Mouse (Mus musculus) forelimb bud, embryonic 11.5 days (tissue): Measurements from ENCODE around the gene C2.

Experiments
- DNase-seq: peaks from one replicate; pipeline ENCODE4 v3.0.0-alpha.2; 2012; ENCODE audit warnings: low read depth, low spot score

The C2 gene

DNA sequence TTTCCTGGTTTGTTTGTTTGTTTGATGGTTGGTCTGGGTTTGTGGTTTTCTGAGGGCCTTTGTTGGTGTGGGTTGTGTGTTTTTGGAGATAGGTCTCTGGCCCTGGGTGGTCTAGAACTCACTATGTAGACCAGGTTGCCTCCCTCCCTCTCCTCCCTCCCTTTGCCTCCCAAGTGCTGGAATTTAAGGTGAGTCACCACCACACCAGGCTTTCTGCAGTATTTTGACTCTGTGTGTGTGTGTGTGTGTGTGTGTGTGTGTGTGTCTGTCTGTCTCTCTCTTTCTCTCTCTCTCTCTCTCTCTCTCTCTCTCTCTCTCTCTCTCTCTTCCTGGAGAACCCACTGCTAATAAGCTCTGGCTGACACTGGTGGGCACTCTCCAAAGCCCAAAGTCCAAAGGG is 16.9 kb downstream of the C2 start:
- DNase-seq: no peak

DNA sequence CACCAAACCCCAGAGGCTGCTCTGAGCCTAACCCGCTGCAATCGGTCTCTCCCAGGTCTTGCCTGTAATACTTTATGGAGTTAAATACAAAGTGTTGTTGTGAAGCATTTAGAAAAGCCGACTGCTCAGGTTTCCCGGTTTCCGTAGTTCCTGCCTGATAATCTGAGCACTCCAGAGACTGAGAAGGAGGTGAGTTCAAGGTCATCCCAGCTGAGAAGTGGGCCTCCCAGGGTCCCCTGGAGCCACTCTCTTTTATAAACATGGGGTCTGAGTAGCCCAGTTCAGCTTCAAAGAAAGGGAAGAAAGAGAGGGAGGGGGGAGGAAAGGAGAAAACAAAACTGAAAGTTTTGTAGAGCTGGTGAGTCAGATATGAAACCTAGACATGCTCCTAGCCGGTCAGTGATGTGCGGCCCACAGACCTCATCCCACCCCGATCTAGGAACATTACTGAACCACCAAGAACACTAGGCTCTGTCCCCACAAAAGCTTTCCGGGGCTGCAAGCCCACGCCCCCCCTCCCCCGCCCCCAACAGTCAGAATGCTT is 18.7 kb downstream of the C2 start, which contains the start of gene Zbtb12:
Gene Zbtb12 (plus strand): TSS at position 148 of the 544 bp plus-strand sequence.
- DNase-seq: no peak

DNA sequence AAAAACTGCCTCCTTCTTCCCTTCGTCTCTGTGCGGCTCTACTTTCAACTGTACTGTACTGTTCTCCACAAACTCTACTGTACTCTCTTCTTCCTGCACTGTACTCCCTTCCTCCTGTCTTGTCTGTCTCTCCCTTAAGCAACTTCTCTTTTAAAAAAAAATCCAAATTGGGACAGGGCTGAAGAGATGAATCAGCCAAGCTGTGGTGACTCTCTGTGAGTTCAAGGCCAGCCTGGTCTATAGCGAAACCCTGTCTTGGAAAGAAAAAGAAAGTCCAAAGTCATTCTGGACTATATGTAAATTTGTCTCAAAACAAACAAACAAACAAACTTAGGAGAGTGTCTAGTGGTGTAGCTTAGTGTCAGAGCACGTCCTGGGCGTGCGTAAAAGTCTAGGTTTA is 23.7 kb downstream of the C2 start:
- DNase-seq: no peak

DNA sequence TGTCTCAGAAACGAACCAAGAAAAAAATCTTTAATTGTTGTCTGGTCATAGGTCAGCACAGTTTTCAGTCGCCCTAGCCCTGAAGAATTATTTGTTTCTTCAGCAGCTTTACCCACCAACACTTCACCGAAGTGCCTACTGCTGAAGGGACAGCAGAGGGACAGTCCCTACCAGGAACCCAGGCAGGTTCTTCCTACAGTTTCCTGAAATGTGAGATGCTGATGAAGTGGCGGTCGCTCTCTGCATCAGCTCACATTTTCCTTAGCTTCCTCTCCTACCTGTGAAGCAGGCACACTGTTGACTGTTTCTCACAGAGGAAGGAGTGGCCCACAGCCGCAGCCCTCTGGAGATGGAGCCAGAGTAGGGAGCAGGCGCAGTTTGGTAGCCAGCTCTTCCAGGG is 32.1 kb downstream of the C2 start:
- no peak for DNase-seq

DNA sequence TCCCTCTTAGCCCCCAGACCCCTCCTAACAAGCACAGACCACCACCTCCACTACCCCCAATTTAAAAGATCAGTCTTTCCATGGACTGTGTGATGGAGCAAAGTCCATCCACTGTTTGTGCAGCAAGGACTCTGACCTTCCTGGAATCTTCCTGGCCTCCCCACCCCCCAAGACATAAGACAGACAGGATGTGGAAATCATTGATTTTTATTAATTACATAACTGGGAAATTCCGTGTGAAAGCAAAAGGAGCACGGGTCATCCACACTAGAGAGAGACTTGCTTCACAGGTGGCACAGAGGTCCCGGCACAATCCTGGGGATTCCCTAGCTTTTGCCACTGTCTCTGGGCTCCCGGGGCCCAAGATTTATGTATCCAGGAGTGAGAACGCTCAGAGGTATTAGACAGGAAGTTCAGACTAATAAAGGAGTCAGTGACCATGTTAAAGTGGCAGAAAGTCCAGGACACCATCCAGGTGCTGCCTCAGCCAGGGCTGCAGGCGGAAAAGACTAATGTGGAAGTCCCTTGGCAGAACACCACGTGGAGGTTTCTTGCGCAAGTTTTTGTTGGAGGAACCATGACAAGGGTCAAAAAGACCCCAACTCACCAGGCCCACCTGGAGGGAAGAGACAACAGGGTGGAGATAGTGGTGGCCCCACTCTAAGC is 35.5 kb downstream of the C2 start, which contains the start of gene Cfb:
Gene Cfb (minus strand): TSS at position 103 of the 666 bp plus-strand sequence.
- no peak for DNase-seq

DNA sequence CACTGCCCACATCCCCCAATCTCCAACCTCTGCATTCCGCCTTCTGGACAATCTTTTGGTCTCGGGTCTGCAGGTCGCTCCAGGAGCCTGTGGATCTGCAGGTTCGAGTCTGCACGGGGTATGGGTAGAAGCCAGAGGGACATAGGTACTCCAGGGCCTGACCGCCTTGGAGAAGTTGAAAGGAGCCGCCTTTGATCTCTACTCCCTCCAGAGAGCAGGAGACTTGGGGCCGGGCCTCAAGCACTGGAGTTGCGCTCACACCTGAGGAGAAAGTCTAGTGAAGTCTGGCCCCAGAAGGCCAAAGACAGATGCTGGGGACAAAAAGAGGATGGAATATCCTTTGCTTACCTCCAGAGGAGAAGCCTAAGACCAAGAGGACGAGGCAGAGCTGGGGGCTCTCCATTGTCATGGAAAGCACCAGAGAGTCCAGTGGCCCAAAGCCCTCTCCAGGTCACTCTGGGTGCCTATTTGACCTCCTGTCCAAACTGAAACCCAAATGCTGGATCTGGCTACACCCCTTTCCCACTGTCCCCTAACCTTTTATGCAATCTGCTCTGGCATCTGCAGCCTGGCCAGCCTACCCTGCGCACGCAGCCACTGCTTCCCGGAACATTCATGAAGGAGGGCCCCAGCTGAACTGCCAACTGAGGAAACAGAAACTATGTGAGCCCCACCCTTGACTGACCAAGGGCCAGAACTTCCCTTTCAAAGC is 36.2 kb downstream of the C2 start:
- DNase-seq: no peak

DNA sequence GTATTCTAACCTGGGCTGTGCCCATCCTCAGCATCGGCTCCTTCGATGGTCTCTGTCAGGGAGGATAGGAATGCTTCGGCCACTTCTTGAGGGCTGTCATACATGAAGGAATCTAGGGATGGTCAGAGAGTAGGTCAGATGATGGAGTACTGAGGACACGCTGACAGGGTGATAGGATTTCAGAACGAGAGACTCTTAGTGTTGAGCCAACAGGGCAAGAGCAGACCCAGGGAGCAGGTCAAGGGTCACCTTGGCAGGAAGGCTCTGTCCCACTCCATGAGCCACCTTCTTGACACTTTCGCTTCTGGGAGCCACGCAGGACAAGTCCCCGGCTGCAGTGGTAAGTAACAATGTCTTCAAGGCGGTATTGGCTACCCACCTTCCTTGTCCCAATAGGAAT is 37.6 kb downstream of the C2 start:
- no peak for DNase-seq

DNA sequence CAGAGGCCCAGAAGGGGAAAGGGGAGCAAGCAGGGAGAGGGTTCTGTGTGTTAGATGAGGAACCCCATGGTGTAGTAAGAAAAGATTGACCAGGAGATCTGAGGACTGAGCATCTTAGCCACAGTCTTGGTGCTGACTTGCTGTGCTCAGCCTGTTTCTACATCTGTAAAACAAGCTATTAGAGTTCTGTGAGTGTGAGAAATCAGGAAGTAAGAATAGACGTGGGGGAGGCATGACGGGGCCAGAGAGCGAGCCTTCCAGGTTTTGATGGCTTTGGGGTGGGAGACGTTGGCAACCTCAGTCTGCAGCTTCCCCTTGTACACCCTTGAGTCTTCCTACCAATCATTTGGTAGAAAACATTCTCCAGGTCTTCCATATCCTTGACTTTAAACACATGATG is 39.4 kb downstream of the C2 start:
- DNase-seq: no peak

DNA sequence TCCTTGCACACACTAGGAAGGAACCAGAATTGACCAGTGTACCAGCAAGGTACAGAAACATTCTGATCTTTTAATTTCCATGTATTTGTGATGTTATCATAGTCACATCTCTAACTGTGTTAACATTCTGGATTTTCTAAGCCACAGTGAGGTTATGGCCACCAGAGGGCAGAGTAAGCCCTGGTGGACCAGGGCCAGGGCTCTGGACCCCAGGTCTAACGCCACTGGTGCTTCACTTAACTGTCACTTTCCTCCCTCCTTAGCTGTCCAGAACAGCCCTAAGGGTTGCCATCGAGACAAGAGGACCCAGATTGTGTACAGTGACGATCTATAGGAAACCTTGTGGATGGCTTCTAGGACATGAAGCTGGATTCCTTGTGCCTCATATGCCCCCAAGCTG is 42.2 kb downstream of the C2 start:
- DNase-seq: peak; percentile 40

DNA sequence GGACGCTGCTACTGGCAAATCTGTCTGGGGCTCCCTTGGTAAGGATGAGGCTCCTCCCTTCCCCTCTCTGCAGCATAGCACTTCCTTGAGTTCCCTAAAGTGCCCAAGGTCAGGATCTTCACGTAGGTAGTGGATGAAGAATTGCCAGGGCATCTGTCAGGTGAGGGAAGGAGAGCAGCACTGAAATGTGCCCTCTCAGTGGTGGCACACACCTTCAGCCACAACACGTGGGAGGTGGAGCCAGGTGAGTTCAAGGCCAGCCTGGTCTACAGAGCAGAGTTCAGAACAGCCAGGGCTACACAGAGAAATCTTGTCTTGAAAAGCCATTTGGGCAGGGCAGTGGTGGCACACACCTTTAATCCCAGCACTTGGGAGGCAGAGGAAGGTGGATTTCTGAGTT is 43.3 kb downstream of the C2 start:
- no peak for DNase-seq

DNA sequence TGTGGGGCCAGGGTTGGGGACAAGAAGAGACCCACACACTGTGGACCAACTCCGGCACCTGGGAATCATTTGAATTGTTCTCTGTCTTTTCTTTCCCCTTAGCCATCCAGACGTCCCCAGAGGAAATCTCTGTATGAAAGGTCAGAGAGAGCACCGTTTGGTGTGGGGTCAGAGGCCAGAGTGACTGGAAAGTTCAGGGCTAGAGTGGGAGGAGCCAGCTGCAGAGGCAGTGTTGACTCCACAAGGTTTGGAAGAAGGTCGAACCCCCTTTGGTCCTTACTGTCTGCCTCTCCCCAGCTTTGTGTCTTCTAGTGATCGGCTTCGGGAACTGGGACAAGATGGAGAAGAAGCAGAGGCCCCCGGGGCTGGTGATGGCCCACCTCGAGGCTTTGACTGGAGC is 44.6 kb downstream of the C2 start:
- DNase-seq: no peak

DNA sequence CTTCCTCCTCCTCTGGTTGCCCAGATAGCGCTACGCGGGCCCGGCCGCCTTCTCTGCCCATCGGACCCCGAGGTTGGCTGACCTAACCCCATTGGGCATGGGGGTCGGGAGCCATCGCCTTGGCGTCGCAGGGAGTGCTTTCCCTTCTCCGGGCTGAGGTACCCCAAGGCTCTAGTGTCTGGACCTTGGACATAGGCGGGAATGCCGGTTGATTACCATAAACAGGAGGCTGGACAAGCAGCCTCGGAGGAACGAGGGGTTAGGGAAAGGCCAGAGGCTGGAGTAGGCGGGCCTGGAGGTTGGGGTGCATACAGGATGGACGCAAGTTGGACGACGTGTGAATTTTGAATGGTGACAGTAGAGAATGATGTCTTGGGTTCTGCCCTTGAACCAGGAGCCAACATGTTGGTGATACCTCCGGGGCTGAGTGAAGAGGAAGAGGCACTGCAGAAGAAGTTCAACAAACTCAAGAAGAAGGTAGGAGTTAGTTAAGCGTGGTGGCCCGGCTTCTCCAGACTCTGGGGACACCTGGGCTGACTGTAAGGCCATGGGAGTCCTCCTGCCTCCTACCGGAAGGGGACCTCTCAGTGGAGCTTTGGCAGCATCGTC is 47.4 kb downstream of the C2 start:
- no peak for DNase-seq

DNA sequence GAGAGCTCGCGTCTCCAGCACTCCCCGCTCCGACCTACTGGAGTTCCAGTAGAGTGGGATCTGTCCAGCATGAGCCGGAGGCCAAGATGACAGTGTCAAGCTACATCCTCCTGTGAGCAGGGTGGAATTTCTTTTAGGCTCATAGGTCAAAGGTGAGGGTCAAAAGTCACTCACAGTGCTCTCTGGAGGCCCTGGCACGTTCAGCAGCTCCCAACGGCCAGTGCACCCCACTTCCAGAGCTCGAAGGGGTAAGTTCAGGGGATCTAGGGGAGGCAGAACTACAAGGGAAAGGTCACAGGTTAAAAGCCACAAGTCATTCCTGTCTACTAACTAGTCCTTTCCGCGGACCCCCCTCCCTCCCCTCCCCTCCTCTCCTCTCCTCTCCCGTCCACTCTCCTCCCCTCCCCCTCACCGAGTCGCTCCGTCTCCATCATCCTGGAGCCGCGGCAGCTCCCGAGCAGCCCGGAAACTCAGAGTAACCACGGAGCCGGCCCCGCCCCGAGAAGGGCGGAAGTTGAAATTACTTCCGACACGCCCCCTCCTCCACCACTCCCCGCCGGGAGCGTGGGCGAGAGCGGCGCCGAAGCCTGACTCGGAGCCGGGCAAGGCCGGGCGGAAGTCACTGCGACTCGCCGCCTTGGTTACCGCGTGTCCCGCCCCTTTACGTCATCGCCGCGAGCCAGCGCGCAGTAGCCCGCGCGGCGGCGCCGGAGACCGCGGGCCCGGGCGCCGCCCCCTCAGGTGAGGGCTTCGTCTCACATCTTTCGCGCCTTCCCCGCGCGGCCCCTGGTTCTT is 48.1 kb downstream of the C2 start, which contains the start of the genes Skiv2l and Nelfe:
Gene Skiv2l (minus strand): TSS at position 489 of the 795 bp plus-strand sequence.
Gene Nelfe (plus strand): TSS at position 670 of the 795 bp plus-strand sequence.
- peak; percentile 97 for DNase-seq

DNA sequence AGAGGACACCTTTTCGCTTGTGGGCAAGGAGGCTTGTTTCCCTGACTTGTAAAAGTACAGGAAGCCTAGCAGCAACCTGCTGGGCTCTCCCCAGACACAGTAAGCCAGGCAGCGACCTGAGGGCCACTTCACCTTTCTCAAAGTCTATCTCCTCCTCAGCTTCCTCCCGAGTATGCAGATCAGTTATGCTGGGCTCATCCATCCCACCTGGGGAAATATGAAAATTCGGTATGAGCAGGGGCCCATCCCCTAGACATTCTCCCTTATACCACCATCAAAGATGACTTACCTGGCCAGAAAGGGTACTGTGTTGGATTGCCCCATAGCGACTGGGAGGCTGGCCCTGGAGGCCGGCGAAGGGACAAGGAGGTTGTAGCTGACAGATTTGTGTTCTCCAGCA is 50.5 kb downstream of the C2 start:
- no peak for DNase-seq

DNA sequence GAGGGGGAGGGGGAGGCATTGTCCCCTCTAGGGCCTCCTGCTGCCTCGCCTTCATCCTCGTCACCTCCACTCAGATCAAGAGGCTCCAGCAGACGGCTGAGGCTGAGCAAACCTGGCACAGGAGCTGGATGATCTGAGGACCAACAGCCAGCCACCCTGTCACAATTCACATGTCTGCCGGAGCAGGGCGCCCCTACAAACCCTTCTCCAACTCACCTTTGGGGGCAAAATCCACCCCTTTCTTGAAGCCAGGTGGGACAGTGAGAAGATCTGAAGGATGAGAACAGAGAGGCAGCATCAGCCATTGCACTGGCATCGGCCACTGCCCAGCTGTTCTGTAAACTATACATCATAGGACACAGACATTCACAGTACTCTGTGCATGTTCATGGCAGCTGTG is 50.9 kb downstream of the C2 start:
- DNase-seq: no peak

DNA sequence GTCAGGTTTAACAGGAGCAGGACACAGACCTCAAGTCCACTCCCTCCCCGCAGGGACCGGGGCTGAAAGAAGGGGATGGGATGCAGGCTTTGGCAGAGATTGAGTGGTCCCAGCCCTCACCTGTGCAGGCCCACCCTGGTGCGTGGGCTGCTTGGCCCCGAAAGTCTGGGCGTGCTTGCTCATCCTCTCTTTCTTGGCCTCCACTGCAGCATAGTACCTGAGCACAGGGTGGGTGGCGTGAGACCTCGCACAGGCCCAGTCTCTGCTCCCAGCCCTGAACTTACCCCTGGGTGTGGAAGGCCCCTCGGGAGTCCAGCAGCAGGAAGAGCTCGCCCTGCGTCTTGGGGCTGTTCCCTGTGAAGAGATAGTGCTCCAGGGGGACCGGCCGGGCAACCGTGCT is 53.2 kb downstream of the C2 start:
- no peak for DNase-seq

DNA sequence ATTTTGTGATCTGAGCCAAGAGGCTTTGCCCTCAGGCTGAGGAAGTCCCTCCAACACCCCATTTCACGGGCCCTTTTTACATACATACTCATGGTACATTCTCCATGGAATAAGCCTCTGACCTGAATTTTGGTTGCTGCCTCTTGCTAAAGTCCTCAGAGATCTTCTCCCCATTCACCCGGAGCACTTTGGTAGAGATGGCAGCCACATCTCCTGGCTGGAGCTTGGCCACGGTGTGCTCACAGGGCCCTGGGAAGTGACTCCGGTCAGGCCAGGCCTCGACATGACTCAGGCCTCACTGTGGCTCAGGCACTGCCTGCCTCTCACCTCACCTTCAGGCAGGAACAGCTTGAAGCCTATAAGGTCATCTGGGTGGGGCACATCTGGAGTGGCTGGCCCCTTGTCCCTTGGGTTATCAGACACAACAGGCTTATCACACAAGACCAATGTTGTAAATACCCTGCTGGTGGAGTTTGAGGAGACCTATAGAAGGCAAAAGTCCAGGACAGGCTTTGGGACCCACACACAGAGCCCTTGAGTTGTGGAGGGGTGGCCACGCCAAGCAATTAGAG is 57.2 kb downstream of the C2 start:
- DNase-seq: no peak

DNA sequence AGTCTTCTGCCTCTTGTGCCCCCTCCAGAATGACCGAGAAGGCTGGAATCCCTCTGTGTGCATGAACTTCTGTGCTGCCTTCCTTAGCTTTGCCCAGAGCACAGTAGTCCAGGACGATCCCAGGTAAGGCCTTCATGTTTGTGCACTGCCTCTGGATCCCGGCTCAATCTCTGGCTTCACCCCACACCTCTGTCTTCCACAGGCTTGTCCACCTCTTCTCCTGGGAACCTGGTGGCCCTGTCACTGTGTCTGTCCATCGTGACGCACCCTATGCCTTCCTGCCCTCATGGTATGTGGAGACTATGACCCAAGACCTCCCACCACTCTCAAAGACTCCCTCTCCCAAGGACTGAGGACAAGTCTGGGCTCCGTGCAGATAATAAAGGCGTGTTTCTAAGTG is 59.3 kb downstream of the C2 start:
- no peak for DNase-seq

DNA sequence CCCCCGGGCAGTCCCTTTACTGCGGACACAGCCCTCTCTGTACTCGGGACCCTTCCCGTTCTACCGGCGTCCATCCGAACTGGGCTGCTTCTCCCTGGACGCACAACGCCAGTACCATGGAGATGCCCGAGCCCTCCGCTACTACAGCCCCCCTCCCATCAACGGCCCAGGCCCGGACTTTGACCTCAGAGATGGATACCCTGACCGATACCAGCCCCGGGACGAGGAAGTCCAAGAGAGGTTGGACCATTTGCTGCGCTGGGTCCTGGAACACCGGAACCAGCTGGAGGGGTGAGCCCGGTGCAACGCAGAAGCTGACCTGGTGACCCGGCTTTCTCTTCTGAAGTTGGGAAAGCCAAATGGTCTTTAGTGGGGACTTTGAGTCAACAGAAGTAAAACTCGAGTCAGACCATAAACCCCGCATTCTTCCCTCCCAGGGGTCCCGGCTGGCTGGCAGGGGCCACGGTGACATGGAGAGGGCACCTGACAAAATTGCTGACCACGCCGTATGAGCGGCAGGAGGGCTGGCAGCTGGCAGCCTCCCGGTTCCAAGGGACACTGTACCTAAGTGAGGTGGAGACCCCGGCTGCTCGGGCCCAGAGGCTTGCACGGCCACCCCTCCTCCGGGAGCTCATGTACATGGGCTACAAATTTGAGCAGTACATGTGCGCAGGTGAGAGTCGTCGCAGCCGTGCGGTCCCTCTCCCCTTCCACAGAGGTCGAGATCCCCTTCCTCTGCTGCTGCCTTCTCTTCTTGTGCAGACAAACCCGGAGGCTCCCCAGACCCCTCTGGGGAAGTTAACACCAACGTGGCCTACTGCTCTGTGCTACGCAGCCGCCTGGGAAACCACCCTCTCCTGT is 60.4 kb downstream of the C2 start:
- no peak for DNase-seq

DNA sequence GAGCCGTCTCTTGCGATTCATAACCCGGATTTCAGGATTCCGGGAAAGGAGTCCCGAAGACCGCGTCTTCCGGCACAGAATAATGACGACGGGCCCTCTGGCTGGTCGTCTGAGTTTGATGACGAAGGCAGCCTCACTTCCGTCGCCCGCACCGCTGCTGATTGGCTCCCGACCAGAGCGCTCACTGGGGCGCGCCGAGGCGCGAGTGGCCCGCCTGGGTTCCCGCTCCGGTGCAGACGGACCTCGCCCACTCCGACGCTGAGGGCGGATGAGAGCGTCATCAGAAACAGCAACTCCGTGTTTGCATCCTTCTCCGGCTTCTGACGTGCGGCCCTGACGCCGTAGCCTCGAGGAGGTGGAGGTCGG is 61.2 kb downstream of the C2 start, which contains the start of the genes Stk19 and Dxo:
Gene Stk19 (minus strand): TSS at position 90 of the 366 bp plus-strand sequence.
Gene Dxo (plus strand): TSS at position 164 of the 366 bp plus-strand sequence.
- DNase-seq: peak; percentile 98
